Mouse (Mus musculus): ENCODE measurements around the gene Zglp1. TPM values are rescaled to one million over a fixed set of nuclear protein-coding genes. Genes with fewer than 3 reads are reported as not detected.
A peak's percentile ranks its signal among the peaks of the same experiment; 100 is the strongest.

Zglp1 gene
- total and polyA plus RNA-seq, 2 experiments, result 0.39 TPM; not detected in 1

GRCm38 (mm10) chr9:21030781-21031250, 36.1 kb downstream of the Zglp1 start:
- 1% methylated on average over 13 of the region's 13 CpGs for WGBS
- Histone ChIP-seq H3K27me3 (ENCODE audit: control insufficient read depth, insufficient read depth, low read length) (peaks cover 6% of the 10 kb centered on the region), H3K9ac (ENCODE audit: low read depth, low read length) (peak overlapping the region; percentile 31; the same call in 1 of the 2 replicates), H3K36me3 (ENCODE audit: control insufficient read depth, insufficient read depth, low read length) (peaks cover 2% of the 10 kb centered on the region; the same call in 1 of the 2 replicates), H3K4me3 (ENCODE audit: insufficient read depth, low read depth, low read length) (peak overlapping the region; percentile 58), H3K27ac (replicated peaks; ENCODE audit: insufficient read depth, low read depth, low read length) (no peak overlapping the region), H3K79me2 (ENCODE audit: control insufficient read depth, insufficient read depth, low read length) (no peaks in the 10 kb centered on the region), H3K4me1 (ENCODE audit: control insufficient read depth, insufficient read depth, low read length) (peaks cover 20% of the 10 kb centered on the region)
- TF ChIP-seq POLR2A (IDR thresholded peaks at IDR 0.05; ENCODE audit: extremely low read depth, insufficient read depth, low read length) (no peak), CTCF (IDR thresholded peaks at IDR 0.05; ENCODE audit: low read depth, low read length) (peak; percentile 49; the same call in 1 of the 2 replicates)
- DNase-seq (ENCODE audit: extremely low read depth, low read depth, low spot score), result peak; percentile 82

- H3K27ac ChIP-seq (replicated peaks; ENCODE audit: insufficient read depth, low read depth, low read length), result no peak overlapping the region
- no peaks in the 10 kb centered on the region for H3K79me2 ChIP-seq (ENCODE audit: control insufficient read depth, insufficient read depth, low read length)
- peaks cover 20% of the 10 kb centered on the region for H3K4me1 ChIP-seq (ENCODE audit: control insufficient read depth, insufficient read depth, low read length)
- peaks cover 2% of the 10 kb centered on the region; the same call in 1 of the 2 replicates for H3K36me3 ChIP-seq (ENCODE audit: control insufficient read depth, insufficient read depth, low read length)
- H3K4me3 ChIP-seq (ENCODE audit: insufficient read depth, low read depth, low read length), result no peak overlapping the region
- DNase-seq (ENCODE audit: extremely low read depth, low read depth, low spot score), result peak; percentile 57
- 19% methylated on average over 22 of the region's 22 CpGs for WGBS
- peaks cover 2% of the 10 kb centered on the region; the same call in 1 of the 2 replicates for H3K27me3 ChIP-seq (ENCODE audit: control insufficient read depth, insufficient read depth, low read length)
- TF ChIP-seq CTCF (IDR thresholded peaks at IDR 0.05; ENCODE audit: low read depth, low read length), result no peak
- TF ChIP-seq POLR2A (IDR thresholded peaks at IDR 0.05; ENCODE audit: extremely low read depth, insufficient read depth, low read length), result no peak
- H3K9ac ChIP-seq (ENCODE audit: low read depth, low read length), result no peak overlapping the region
These were observed 36.8 kb downstream of the Zglp1 start for GRCm38 (mm10) chr9:21030055-21030600.

GRCm38 (mm10) chr9:21029291-21030054, 37.4 kb downstream of the Zglp1 start, which contains the start of gene Icam4:
TSS of gene Icam4 (plus strand) at chr9:21029373.
- 0 out of 2 replicates have a peak, but pooled peaks cover 2% of the 10 kb centered on the region for H3K27me3 ChIP-seq (ENCODE audit: control insufficient read depth, insufficient read depth, low read length)
- peak; percentile 48 for DNase-seq (ENCODE audit: extremely low read depth, low read depth, low spot score)
- H3K79me2 ChIP-seq (ENCODE audit: control insufficient read depth, insufficient read depth, low read length), result no peaks in the 10 kb centered on the region
- 0 out of 2 replicates have a peak within 1 kb of the TSS, but pooled peaks have one; percentile 43 for H3K9ac ChIP-seq (ENCODE audit: low read depth, low read length)
- peaks cover 20% of the 10 kb centered on the region for H3K4me1 ChIP-seq (ENCODE audit: control insufficient read depth, insufficient read depth, low read length)
- no peak within 1 kb of the TSS for H3K27ac ChIP-seq (replicated peaks; ENCODE audit: insufficient read depth, low read depth, low read length)
- peak within 1 kb of the TSS; percentile 48 for H3K4me3 ChIP-seq (ENCODE audit: insufficient read depth, low read depth, low read length)
- 2% methylated on average over 37 of the region's 37 CpGs for WGBS
- peaks cover 2% of the 10 kb centered on the region; the same call in 1 of the 2 replicates for H3K36me3 ChIP-seq (ENCODE audit: control insufficient read depth, insufficient read depth, low read length)
- TF ChIP-seq CTCF (IDR thresholded peaks at IDR 0.05; ENCODE audit: low read depth, low read length) (peak; percentile 94), POLR2A (IDR thresholded peaks at IDR 0.05; ENCODE audit: extremely low read depth, insufficient read depth, low read length) (no peak)

DNA sequence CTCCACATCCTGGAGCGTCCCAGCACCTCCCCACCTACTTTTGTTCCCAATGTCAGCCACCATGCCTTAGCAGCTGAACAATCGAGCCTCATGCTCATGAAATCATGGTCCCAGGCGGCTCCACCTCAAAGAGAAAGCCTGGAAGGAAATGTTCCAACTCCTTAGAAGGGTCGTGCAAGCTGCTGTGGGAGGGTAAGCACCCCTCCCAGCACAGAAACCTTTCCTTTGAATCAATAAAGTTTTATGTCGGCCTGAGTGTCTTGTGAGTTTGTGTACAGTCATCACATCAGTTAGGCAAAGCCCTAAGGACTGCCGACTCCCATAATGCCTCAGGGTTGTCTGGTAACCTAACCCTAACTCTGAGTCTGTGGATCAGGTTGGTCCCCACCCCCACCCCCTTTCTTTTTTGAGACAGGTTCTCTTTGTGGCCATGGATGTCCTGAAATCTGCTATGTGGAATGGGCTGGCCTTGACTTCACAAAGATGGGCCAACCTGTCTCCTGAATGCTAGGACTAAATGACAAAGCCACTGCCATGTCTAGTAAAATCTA, 38.3 kb downstream of the Zglp1 start:
- Histone ChIP-seq H3K4me1 (ENCODE audit: control insufficient read depth, insufficient read depth, low read length) (peaks cover 18% of the 10 kb centered on the region), H3K27ac (replicated peaks; ENCODE audit: insufficient read depth, low read depth, low read length) (no peak overlapping the region), H3K36me3 (ENCODE audit: control insufficient read depth, insufficient read depth, low read length) (peaks cover 2% of the 10 kb centered on the region; the same call in 1 of the 2 replicates), H3K27me3 (ENCODE audit: control insufficient read depth, insufficient read depth, low read length) (0 out of 2 replicates have a peak, but pooled peaks cover 1% of the 10 kb centered on the region), H3K4me3 (ENCODE audit: insufficient read depth, low read depth, low read length) (no peak overlapping the region), H3K9ac (ENCODE audit: low read depth, low read length) (no peak overlapping the region), H3K79me2 (ENCODE audit: control insufficient read depth, insufficient read depth, low read length) (no peaks in the 10 kb centered on the region)
- TF ChIP-seq CTCF (IDR thresholded peaks at IDR 0.05; ENCODE audit: low read depth, low read length) (no peak), POLR2A (IDR thresholded peaks at IDR 0.05; ENCODE audit: extremely low read depth, insufficient read depth, low read length) (no peak)
- 82% methylated on average over 6 of the region's 6 CpGs for WGBS
- no peak for DNase-seq (ENCODE audit: extremely low read depth, low read depth, low spot score)

GRCm38 (mm10) chr9:21027774-21028290, 39.1 kb downstream of the Zglp1 start:
- H3K36me3 ChIP-seq (ENCODE audit: control insufficient read depth, insufficient read depth, low read length), result peaks cover 2% of the 10 kb centered on the region; the same call in 1 of the 2 replicates
- WGBS, result 87% methylated on average over 8 of the region's 8 CpGs
- DNase-seq (ENCODE audit: extremely low read depth, low read depth, low spot score), result no peak
- H3K27me3 ChIP-seq (ENCODE audit: control insufficient read depth, insufficient read depth, low read length), result no peaks in the 10 kb centered on the region
- H3K79me2 ChIP-seq (ENCODE audit: control insufficient read depth, insufficient read depth, low read length), result no peaks in the 10 kb centered on the region
- H3K27ac ChIP-seq (replicated peaks; ENCODE audit: insufficient read depth, low read depth, low read length), result no peak overlapping the region
- TF ChIP-seq CTCF (IDR thresholded peaks at IDR 0.05; ENCODE audit: low read depth, low read length) (no peak), POLR2A (IDR thresholded peaks at IDR 0.05; ENCODE audit: extremely low read depth, insufficient read depth, low read length) (no peak)
- no peak overlapping the region for H3K4me3 ChIP-seq (ENCODE audit: insufficient read depth, low read depth, low read length)
- peaks cover 15% of the 10 kb centered on the region for H3K4me1 ChIP-seq (ENCODE audit: control insufficient read depth, insufficient read depth, low read length)
- no peak overlapping the region for H3K9ac ChIP-seq (ENCODE audit: low read depth, low read length)
